Mouse (Mus musculus): ENCODE results near the gene Sdha. TPM values are rescaled to one million over a fixed set of nuclear protein-coding genes. Genes with fewer than 3 reads are reported as not detected.
A peak's percentile ranks its signal among the peaks of the same experiment; 100 is the strongest.

Gene Sdha
- polyA plus RNA-seq, 1 experiment: 417 TPM

GRCm38 (mm10) chr13:74317170-74317849 lies 32.8 kb downstream of the Sdha start, which contains the start of gene Pdcd6:
Gene Pdcd6 (minus strand): TSS chr13:74317580.
- WGBS: under 1% methylated on average over 36 of the region's 36 CpGs
- peak; percentile 88 to 94 for DNase-seq
- no peaks in the 10 kb centered on the region for H3K27me3 ChIP-seq (ENCODE audit: control insufficient read depth, insufficient read depth, low read length)
- no peak for TF ChIP-seq CTCF (IDR thresholded peaks at IDR 0.05; ENCODE audit: borderline replicate concordance, insufficient read depth, low read depth, low read length)
- TF ChIP-seq POLR2A (IDR thresholded peaks at IDR 0.05; ENCODE audit: borderline replicate concordance, insufficient read depth, low read length): peak; percentile 52; the same call in 1 of the 2 replicates
- peak within 1 kb of the TSS; percentile 79 for H3K4me3 ChIP-seq (replicated peaks; ENCODE audit: insufficient read depth, low read depth, low read length)
- peak within 1 kb of the TSS; percentile 23; the same call in 1 of the 2 replicates for H3K27ac ChIP-seq (ENCODE audit: insufficient read depth, low read length)
- H3K4me1 ChIP-seq (ENCODE audit: control insufficient read depth, insufficient read depth, low read length): no peaks in the 10 kb centered on the region

- TF ChIP-seq POLR2A (IDR thresholded peaks at IDR 0.05; ENCODE audit: borderline replicate concordance, insufficient read depth, low read length): no peak
- TF ChIP-seq CTCF (IDR thresholded peaks at IDR 0.05; ENCODE audit: borderline replicate concordance, insufficient read depth, low read depth, low read length): no peak
- Histone ChIP-seq H3K4me3 (replicated peaks; ENCODE audit: insufficient read depth, low read depth, low read length) (peak overlapping the region; percentile 79), H3K27me3 (ENCODE audit: control insufficient read depth, insufficient read depth, low read length) (no peaks in the 10 kb centered on the region), H3K4me1 (ENCODE audit: control insufficient read depth, insufficient read depth, low read length) (no peaks in the 10 kb centered on the region), H3K27ac (ENCODE audit: insufficient read depth, low read length) (peak overlapping the region; percentile 23; the same call in 1 of the 2 replicates)
- WGBS: 2% methylated on average over 15 of the region's 15 CpGs
- no peak for DNase-seq
These were observed 33.3 kb downstream of the Sdha start for GRCm38 (mm10) chr13:74316789-74317169.

- TF ChIP-seq CTCF (IDR thresholded peaks at IDR 0.05; ENCODE audit: borderline replicate concordance, insufficient read depth, low read depth, low read length): no peak
- no peak for TF ChIP-seq POLR2A (IDR thresholded peaks at IDR 0.05; ENCODE audit: borderline replicate concordance, insufficient read depth, low read length)
- H3K4me3 ChIP-seq (replicated peaks; ENCODE audit: insufficient read depth, low read depth, low read length): peak overlapping the region; percentile 79
- H3K27ac ChIP-seq (ENCODE audit: insufficient read depth, low read length): no peak overlapping the region
- no peak for DNase-seq
- H3K4me1 ChIP-seq (ENCODE audit: control insufficient read depth, insufficient read depth, low read length): no peaks in the 10 kb centered on the region
- H3K27me3 ChIP-seq (ENCODE audit: control insufficient read depth, insufficient read depth, low read length): no peaks in the 10 kb centered on the region
- WGBS: 23% methylated on average over 4 of the region's 4 CpGs
These were observed 33.7 kb downstream of the Sdha start for GRCm38 (mm10) chr13:74316386-74316785.

- Histone ChIP-seq H3K27me3 (ENCODE audit: control insufficient read depth, insufficient read depth, low read length) (no peaks in the 10 kb centered on the region), H3K4me1 (ENCODE audit: control insufficient read depth, insufficient read depth, low read length) (no peaks in the 10 kb centered on the region), H3K4me3 (replicated peaks; ENCODE audit: insufficient read depth, low read depth, low read length) (no peak overlapping the region), H3K27ac (ENCODE audit: insufficient read depth, low read length) (no peak overlapping the region)
- no peak for DNase-seq
- 98% methylated on average over 3 of the region's 3 CpGs for WGBS
- TF ChIP-seq CTCF (IDR thresholded peaks at IDR 0.05; ENCODE audit: borderline replicate concordance, insufficient read depth, low read depth, low read length): no peak
- no peak for TF ChIP-seq POLR2A (IDR thresholded peaks at IDR 0.05; ENCODE audit: borderline replicate concordance, insufficient read depth, low read length)
These were observed 35.5 kb downstream of the Sdha start for GRCm38 (mm10) chr13:74314616-74315015.

- TF ChIP-seq CTCF (IDR thresholded peaks at IDR 0.05; ENCODE audit: borderline replicate concordance, insufficient read depth, low read depth, low read length): no peak
- no peak for TF ChIP-seq POLR2A (IDR thresholded peaks at IDR 0.05; ENCODE audit: borderline replicate concordance, insufficient read depth, low read length)
- no peak for DNase-seq
- 100% methylated on average over 1 of the region's 1 CpGs for WGBS
- Histone ChIP-seq H3K27me3 (ENCODE audit: control insufficient read depth, insufficient read depth, low read length) (no peaks in the 10 kb centered on the region), H3K27ac (ENCODE audit: insufficient read depth, low read length) (no peak overlapping the region), H3K4me1 (ENCODE audit: control insufficient read depth, insufficient read depth, low read length) (no peaks in the 10 kb centered on the region), H3K4me3 (replicated peaks; ENCODE audit: insufficient read depth, low read depth, low read length) (no peak overlapping the region)
These were observed 44.3 kb downstream of the Sdha start for GRCm38 (mm10) chr13:74305780-74306179.

GRCm38 (mm10) chr13:74305380-74305779 lies 44.7 kb downstream of the Sdha start:
- Histone ChIP-seq H3K4me1 (ENCODE audit: control insufficient read depth, insufficient read depth, low read length) (no peaks in the 10 kb centered on the region), H3K27me3 (ENCODE audit: control insufficient read depth, insufficient read depth, low read length) (no peaks in the 10 kb centered on the region), H3K4me3 (replicated peaks; ENCODE audit: insufficient read depth, low read depth, low read length) (no peak overlapping the region), H3K27ac (ENCODE audit: insufficient read depth, low read length) (no peak overlapping the region)
- no peak for DNase-seq
- TF ChIP-seq POLR2A (IDR thresholded peaks at IDR 0.05; ENCODE audit: borderline replicate concordance, insufficient read depth, low read length) (no peak), CTCF (IDR thresholded peaks at IDR 0.05; ENCODE audit: borderline replicate concordance, insufficient read depth, low read depth, low read length) (no peak)
- 83% methylated on average over 6 of the region's 6 CpGs for WGBS

GRCm38 (mm10) chr13:74302050-74303037 lies 47.7 kb downstream of the Sdha start:
- 80% methylated on average over 10 of the region's 10 CpGs for WGBS
- Histone ChIP-seq H3K27ac (ENCODE audit: insufficient read depth, low read length) (no peak overlapping the region), H3K27me3 (ENCODE audit: control insufficient read depth, insufficient read depth, low read length) (no peaks in the 10 kb centered on the region), H3K4me1 (ENCODE audit: control insufficient read depth, insufficient read depth, low read length) (no peaks in the 10 kb centered on the region), H3K4me3 (replicated peaks; ENCODE audit: insufficient read depth, low read depth, low read length) (no peak overlapping the region)
- DNase-seq: no peak
- TF ChIP-seq POLR2A (IDR thresholded peaks at IDR 0.05; ENCODE audit: borderline replicate concordance, insufficient read depth, low read length) (no peak), CTCF (IDR thresholded peaks at IDR 0.05; ENCODE audit: borderline replicate concordance, insufficient read depth, low read depth, low read length) (no peak)

All from cerebellum, adult 2 months (tissue).